In the genomic region with DNA sequence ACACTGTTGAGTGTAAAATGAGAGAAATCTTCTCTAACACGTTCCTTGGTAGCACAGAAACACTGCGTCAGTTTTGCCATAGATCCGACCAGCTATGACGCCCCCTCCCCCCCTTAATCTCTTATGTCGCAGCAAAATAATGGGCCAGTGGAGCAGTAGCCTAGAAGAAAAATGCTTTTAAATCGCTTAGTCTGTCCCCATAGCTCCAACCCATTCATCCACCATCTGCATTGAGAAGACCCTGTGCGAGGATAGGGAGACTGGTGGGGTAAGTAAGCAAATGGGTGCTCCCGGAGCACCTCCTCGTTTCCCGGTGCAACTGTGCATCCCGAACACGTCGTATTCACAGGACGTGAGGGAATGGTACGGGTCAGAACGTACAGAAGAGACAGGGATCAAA, we compare ENCODE assay signal across 8 mouse cellular contexts. TPM values are rescaled to one million over a fixed set of nuclear protein-coding genes. Genes with fewer than 3 reads are reported as not detected.
DNase-seq lines count a peak whose midpoint lies in the region; ATAC-seq lines count a peak whose summit lies in the region.

No protein-coding gene starts in this region.

- DNase-seq in heart, embryonic 10.5 days (ENCODE audit: low spot score): peak; percentile 72
- DNase-seq in heart, adult 11 months: no peak
- DNase-seq in thymus, postnatal 0 days (ENCODE audit: low spot score): peak; percentile 19
- no peak for DNase-seq in thymus, postnatal 4 days
- no peak for DNase-seq in layer of hippocampus, adult 18-20 months (ENCODE audit: low spot score in 2 of 2)
- no peak for DNase-seq in urinary bladder, postnatal 4 days (ENCODE audit: low spot score in 2 of 2)

- H3K36me3 ChIP-seq in heart, embryonic 10.5 days: no peaks in the 10 kb centered on the region
- H3K36me3 ChIP-seq in hindbrain, embryonic 15.5 days: no peaks in the 10 kb centered on the region
- no peaks in the 10 kb centered on the region for H3K36me3 ChIP-seq in midbrain, embryonic 15.5 days (replicated peaks)

- peak overlapping the region; percentile 88 for H3K4me2 ChIP-seq in hindbrain, embryonic 15.5 days
- peak overlapping the region; percentile 89 for H3K4me2 ChIP-seq in midbrain, embryonic 15.5 days

- peak overlapping the region; percentile 83 for H3K4me3 ChIP-seq in heart, embryonic 10.5 days
- H3K4me3 ChIP-seq in hindbrain, embryonic 15.5 days: peak overlapping the region; percentile 86
- H3K4me3 ChIP-seq in midbrain, embryonic 15.5 days: peak overlapping the region; percentile 100

- no peaks in the 10 kb centered on the region for H3K9me3 ChIP-seq in heart, embryonic 10.5 days
- no peaks in the 10 kb centered on the region for H3K9me3 ChIP-seq in hindbrain, embryonic 15.5 days
- H3K9me3 ChIP-seq in midbrain, embryonic 15.5 days: no peaks in the 10 kb centered on the region

- WGBS in heart, embryonic 10.5 days: under 1% methylated on average over 16 of the region's 16 CpGs
- under 1% methylated on average over 16 of the region's 16 CpGs for WGBS in hindbrain, embryonic 15.5 days
- under 1% methylated on average over 16 of the region's 16 CpGs for WGBS in midbrain, embryonic 15.5 days

- H3K9ac ChIP-seq in hindbrain, embryonic 15.5 days: peak overlapping the region; percentile 85
- peak overlapping the region; percentile 88 for H3K9ac ChIP-seq in midbrain, embryonic 15.5 days

- peak; percentile 38 for ATAC-seq in hindbrain, embryonic 15.5 days (ENCODE audit: low FRiP score, low read depth)
- no peak; the same call in none of the 2 replicates for ATAC-seq in midbrain, embryonic 15.5 days (replicated peaks)

- no peaks in the 10 kb centered on the region for H3K27me3 ChIP-seq in heart, embryonic 10.5 days (ENCODE audit: insufficient read depth, poor library complexity, severe bottlenecking)
- no peaks in the 10 kb centered on the region for H3K27me3 ChIP-seq in hindbrain, embryonic 15.5 days
- no peaks in the 10 kb centered on the region for H3K27me3 ChIP-seq in midbrain, embryonic 15.5 days (replicated peaks)

- H3K4me1 ChIP-seq in heart, embryonic 10.5 days: peaks cover 24% of the 10 kb centered on the region; the same call in 1 of the 2 replicates
- H3K4me1 ChIP-seq in hindbrain, embryonic 15.5 days (replicated peaks): peaks cover 31% of the 10 kb centered on the region
- H3K4me1 ChIP-seq in midbrain, embryonic 15.5 days: peaks cover 24% of the 10 kb centered on the region

- H3K27ac ChIP-seq in heart, embryonic 10.5 days: peak overlapping the region; percentile 93
- peak overlapping the region; percentile 91 for H3K27ac ChIP-seq in hindbrain, embryonic 15.5 days (replicated peaks)
- H3K27ac ChIP-seq in midbrain, embryonic 15.5 days: peak overlapping the region; percentile 93

RNA-seq across cellular contexts. Expression of a gene that starts 0.4 kb away (rescaled TPM):
- 21.8 and 27.3 TPM in 2 replicates for polyA plus RNA-seq in heart, embryonic 10.5 days (2016; fragmentation: Nextera tagmentation; extraction: Ambion mirVana)
- 12.0 and 14.3 TPM in 2 replicates for polyA plus RNA-seq in thymus, postnatal 0 days (2015; fragmentation: Nextera tagmentation; extraction: Ambion mirVana)
- polyA plus RNA-seq in hindbrain, embryonic 15.5 days (2015; fragmentation: Nextera tagmentation; extraction: Ambion mirVana): 115 and 129 TPM in 2 replicates
- polyA plus RNA-seq in midbrain, embryonic 15.5 days (2015; fragmentation: Nextera tagmentation; extraction: Ambion mirVana): 106 and 118 TPM in 2 replicates
- total RNA-seq in layer of hippocampus, adult 18-20 months (2021): 100 to 1,000 TPM; 369 to 376 TPM

RNA-seq across cellular contexts. Expression of a gene that starts 0.7 kb away (rescaled TPM):
- polyA plus RNA-seq in heart, embryonic 10.5 days (2016; fragmentation: Nextera tagmentation; extraction: Ambion mirVana): 7.7 and 8.4 TPM in 2 replicates
- polyA plus RNA-seq in thymus, postnatal 0 days (2015; fragmentation: Nextera tagmentation; extraction: Ambion mirVana): 6.6 and 7.3 TPM in 2 replicates
- 20.1 and 20.8 TPM in 2 replicates for polyA plus RNA-seq in hindbrain, embryonic 15.5 days (2015; fragmentation: Nextera tagmentation; extraction: Ambion mirVana)
- polyA plus RNA-seq in midbrain, embryonic 15.5 days (2015; fragmentation: Nextera tagmentation; extraction: Ambion mirVana): 23.3 and 24.1 TPM in 2 replicates
- 10 to 100 TPM; 11.5 to 14.7 TPM for total RNA-seq in layer of hippocampus, adult 18-20 months (2021)

Comparison
In these comparisons a context has a peak if more than half of its experiments do, and no peak if none do; other contexts are left out.
1. DNase-seq: peak in heart, embryonic 10.5 days (single experiment) and thymus, postnatal 0 days (single experiment); none in heart, adult 11 months (single experiment), thymus, postnatal 4 days (single experiment), layer of hippocampus, adult 18-20 months (0 of 2) and urinary bladder, postnatal 4 days (0 of 2).
2. Peak in every context shown above with its lines, with median percentiles within 50 percentile points of each other: H3K27ac ChIP-seq and H3K4me3 ChIP-seq.